Mouse (Mus musculus) neural tube, embryonic 15.5 days (tissue): Measurements from ENCODE around the gene Mcu. TPM values are rescaled to one million over a fixed set of nuclear protein-coding genes. Genes with fewer than 3 reads are reported as not detected.
A peak's percentile ranks its signal among the peaks of the same experiment; 100 is the strongest.

Experiments used
- ATAC-seq: fragments of 200-750 bp; cut with Nextera tagmentation; 2 replicates; pipeline ENCODE4 v1.8.0; 2017; ENCODE audit warnings: mild to moderate bottlenecking, moderate TSS enrichment, moderate library complexity; ENCODE audit not compliant: low FRiP score
- H3K27ac ChIP-seq: fragments of 300-500 bp; sonication (generic); replicated peaks from 2 replicates; pipeline ENCODE4 v1.5.1; 2015; ENCODE audit warnings: mild to moderate bottlenecking, inconsistent platforms
- H3K27me3 ChIP-seq: fragments of 300-500 bp; sonication (generic); replicated peaks from 2 replicates; pipeline ENCODE4 v1.6.1; 2015; ENCODE audit warnings: inconsistent platforms
- H3K36me3 ChIP-seq: fragments of 300-500 bp; sonication (generic); 2 replicates; pipeline ENCODE4 v1.6.1; 2015; ENCODE audit warnings: inconsistent platforms
- H3K4me1 ChIP-seq: fragments of 300-500 bp; sonication (generic); 2 replicates; pipeline ENCODE4 v1.6.1; 2015; ENCODE audit warnings: inconsistent platforms
- H3K4me2 ChIP-seq: fragments of 300-500 bp; sonication (generic); 2 replicates; pipeline ENCODE4 v1.6.1; 2015; ENCODE audit warnings: inconsistent platforms, mild to moderate bottlenecking, moderate library complexity
- H3K4me3 ChIP-seq: fragments of 300-500 bp; sonication (generic); replicated peaks from 2 replicates; pipeline ENCODE4 v1.5.1; 2015; ENCODE audit warnings: mild to moderate bottlenecking, inconsistent platforms
- H3K9ac ChIP-seq: fragments of 300-500 bp; sonication (generic); replicated peaks from 2 replicates; pipeline ENCODE4 v1.6.1; 2015; ENCODE audit warnings: mild to moderate bottlenecking, inconsistent platforms
- H3K9me3 ChIP-seq: fragments of 300-500 bp; sonication (generic); replicated peaks from 2 replicates; pipeline ENCODE4 v1.6.1; 2016; ENCODE audit warnings: inconsistent platforms
- WGBS: fragments of 180-500 bp; shearing (Covaris S2); methylation state at CpG from one replicate; pipeline ENCODE4 v1.1.7; 2015; ENCODE audit warnings: mixed read lengths; 5-methylcytosine and 5-hydroxymethylcytosine counted together
- polyA plus RNA-seq: library from polyadenylated mRNA; unstranded; fragments of >200 nt; fragmentation: Nextera tagmentation; extraction: Ambion mirVana; gene quantifications from 2 replicates; pipeline ENCODE4 v1.2.1, GENCODE M21; 2015

Mcu gene
- polyA plus RNA-seq: 49.2 and 51.7 TPM in 2 replicates

GRCm38 (mm10) chr10:59616522-59616921 is at the start of gene Mcu:
Mcu (minus strand) TSS chr10:59616692.
- H3K4me2 ChIP-seq: peak within 1 kb of the TSS; percentile 78
- peak within 1 kb of the TSS; percentile 89 for H3K4me3 ChIP-seq
- ATAC-seq: peak; percentile 100
- WGBS: under 1% methylated on average over 34 of the region's 36 CpGs
- H3K9ac ChIP-seq: peak within 1 kb of the TSS; percentile 98
- no peaks in the 10 kb centered on the region for H3K9me3 ChIP-seq
- H3K4me1 ChIP-seq: peaks cover 28% of the 10 kb centered on the region
- H3K27ac ChIP-seq: peak within 1 kb of the TSS; percentile 91
- H3K36me3 ChIP-seq: no peaks in the 10 kb centered on the region
- no peaks in the 10 kb centered on the region for H3K27me3 ChIP-seq

GRCm38 (mm10) chr10:59665503-59666291 is 49.2 kb upstream of the Mcu start:
- H3K36me3 ChIP-seq: no peaks in the 10 kb centered on the region
- 75% methylated on average over 13 of the region's 13 CpGs for WGBS
- H3K4me3 ChIP-seq: no peak overlapping the region
- no peak overlapping the region for H3K9ac ChIP-seq
- H3K4me2 ChIP-seq: no peak overlapping the region
- no peaks in the 10 kb centered on the region for H3K27me3 ChIP-seq
- no peaks in the 10 kb centered on the region for H3K9me3 ChIP-seq
- ATAC-seq: no peak
- H3K27ac ChIP-seq: no peak overlapping the region
- H3K4me1 ChIP-seq: 0 out of 2 replicates have a peak, but pooled peaks cover 4% of the 10 kb centered on the region

GRCm38 (mm10) chr10:59664765-59665164 is 48.3 kb upstream of the Mcu start:
- Histone ChIP-seq H3K36me3 (no peaks in the 10 kb centered on the region), H3K4me1 (0 out of 2 replicates have a peak, but pooled peaks cover 4% of the 10 kb centered on the region), H3K4me2 (no peak overlapping the region), H3K27ac (no peak overlapping the region), H3K9me3 (no peaks in the 10 kb centered on the region), H3K4me3 (no peak overlapping the region), H3K9ac (no peak overlapping the region), H3K27me3 (no peaks in the 10 kb centered on the region)
- WGBS: 70% methylated on average over 2 of the region's 2 CpGs
- no peak for ATAC-seq

- Histone ChIP-seq H3K27me3 (no peaks in the 10 kb centered on the region), H3K9ac (no peak overlapping the region), H3K9me3 (no peaks in the 10 kb centered on the region), H3K36me3 (no peaks in the 10 kb centered on the region), H3K4me1 (no peaks in the 10 kb centered on the region), H3K4me2 (no peak overlapping the region), H3K27ac (no peak overlapping the region), H3K4me3 (no peak overlapping the region)
- WGBS: 86% methylated on average over 13 of the region's 13 CpGs
- ATAC-seq: no peak
Observed at GRCm38 (mm10) chr10:59656799-59657198, 40.3 kb upstream of the Mcu start.

- 90% methylated on average over 5 of the region's 5 CpGs for WGBS
- Histone ChIP-seq H3K4me2 (no peak overlapping the region), H3K27ac (no peak overlapping the region), H3K4me1 (no peaks in the 10 kb centered on the region), H3K9me3 (0 out of 2 replicates have a peak, but pooled peaks cover 7% of the 10 kb centered on the region), H3K9ac (no peak overlapping the region), H3K27me3 (no peaks in the 10 kb centered on the region), H3K4me3 (no peak overlapping the region), H3K36me3 (no peaks in the 10 kb centered on the region)
- ATAC-seq: no peak
Observed at GRCm38 (mm10) chr10:59646821-59647378, 30.4 kb upstream of the Mcu start.

- no peaks in the 10 kb centered on the region for H3K4me1 ChIP-seq
- no peaks in the 10 kb centered on the region for H3K36me3 ChIP-seq
- H3K27ac ChIP-seq: no peak overlapping the region
- WGBS: 81% methylated on average over 4 of the region's 4 CpGs
- 0 out of 2 replicates have a peak, but pooled peaks cover 5% of the 10 kb centered on the region for H3K9me3 ChIP-seq
- no peak overlapping the region for H3K4me2 ChIP-seq
- H3K4me3 ChIP-seq: no peak overlapping the region
- no peaks in the 10 kb centered on the region for H3K27me3 ChIP-seq
- H3K9ac ChIP-seq: no peak overlapping the region
- ATAC-seq: no peak
Observed at GRCm38 (mm10) chr10:59645153-59645552, 28.7 kb upstream of the Mcu start.

- Histone ChIP-seq H3K4me3 (no peak overlapping the region), H3K4me2 (no peak overlapping the region), H3K27ac (no peak overlapping the region), H3K4me1 (no peaks in the 10 kb centered on the region), H3K9ac (no peak overlapping the region), H3K27me3 (no peaks in the 10 kb centered on the region), H3K9me3 (0 out of 2 replicates have a peak, but pooled peaks cover under 1% of the 10 kb centered on the region), H3K36me3 (no peaks in the 10 kb centered on the region)
- 73% methylated on average over 2 of the region's 2 CpGs for WGBS
- ATAC-seq: no peak
Observed at GRCm38 (mm10) chr10:59644710-59645109, 28.2 kb upstream of the Mcu start.

- H3K4me1 ChIP-seq: no peaks in the 10 kb centered on the region
- no peak overlapping the region for H3K4me3 ChIP-seq
- H3K27ac ChIP-seq: no peak overlapping the region
- WGBS: 83% methylated on average over 9 of the region's 9 CpGs
- H3K36me3 ChIP-seq: no peaks in the 10 kb centered on the region
- no peaks in the 10 kb centered on the region for H3K9me3 ChIP-seq
- ATAC-seq: no peak
- no peak overlapping the region for H3K9ac ChIP-seq
- no peak overlapping the region for H3K4me2 ChIP-seq
- no peaks in the 10 kb centered on the region for H3K27me3 ChIP-seq
Observed at GRCm38 (mm10) chr10:59643645-59644044, 27.2 kb upstream of the Mcu start.

GRCm38 (mm10) chr10:59642659-59643377 is 26.3 kb upstream of the Mcu start:
- WGBS: 80% methylated on average over 8 of the region's 8 CpGs
- Histone ChIP-seq H3K4me1 (no peaks in the 10 kb centered on the region), H3K4me3 (no peak overlapping the region), H3K27me3 (no peaks in the 10 kb centered on the region), H3K4me2 (no peak overlapping the region), H3K27ac (no peak overlapping the region), H3K9me3 (no peaks in the 10 kb centered on the region), H3K9ac (no peak overlapping the region), H3K36me3 (no peaks in the 10 kb centered on the region)
- no peak for ATAC-seq

GRCm38 (mm10) chr10:59638576-59638975 is 22.1 kb upstream of the Mcu start:
- WGBS: 89% methylated on average over 6 of the region's 6 CpGs

GRCm38 (mm10) chr10:59637596-59638124 is 21.2 kb upstream of the Mcu start:
- Histone ChIP-seq H3K27ac (no peak overlapping the region), H3K4me3 (no peak overlapping the region), H3K36me3 (no peaks in the 10 kb centered on the region), H3K4me2 (no peak overlapping the region), H3K9me3 (no peaks in the 10 kb centered on the region), H3K27me3 (no peaks in the 10 kb centered on the region), H3K4me1 (no peaks in the 10 kb centered on the region), H3K9ac (no peak overlapping the region)
- 82% methylated on average over 7 of the region's 7 CpGs for WGBS
- no peak for ATAC-seq

More at GRCm38 (mm10) chr10:59638576-59638975, 22.1 kb upstream of the Mcu start:
- no peak for ATAC-seq
- Histone ChIP-seq H3K9me3 (no peaks in the 10 kb centered on the region), H3K27ac (no peak overlapping the region), H3K4me3 (no peak overlapping the region), H3K36me3 (no peaks in the 10 kb centered on the region), H3K27me3 (no peaks in the 10 kb centered on the region), H3K4me1 (no peaks in the 10 kb centered on the region), H3K4me2 (no peak overlapping the region), H3K9ac (no peak overlapping the region)
